Mouse (Mus musculus) heart, adult 2 months (tissue): ENCODE data around the gene Hs6st3. TPM values are rescaled to one million over a fixed set of nuclear protein-coding genes. Genes with fewer than 3 reads are reported as not detected.
"Not testable (repeated sequence)": the region's sequence is repeated elsewhere in the genome, so short reads cannot be mapped to it uniquely, and the experiment has no call there.

ENCODE experiments used
- DNase-seq, 2 experiments: peaks; one replicate each; pipeline ENCODE4 v3.0.0; 2021
- H3K27ac ChIP-seq: fragments of 200-600 bp; 2 replicates; pipeline ENCODE4 v1.8.1; 2022
- H3K27me3 ChIP-seq: fragments of 200-500 bp; 2 replicates; pipeline ENCODE4 v1.6.1; 2012; ENCODE audit warnings: mild to moderate bottlenecking, low read length, inconsistent platforms, mixed read lengths; ENCODE audit not compliant: control insufficient read depth, insufficient read depth
- H3K36me3 ChIP-seq: fragments of 200-500 bp; 2 replicates; pipeline ENCODE4 v1.6.1; 2012; ENCODE audit warnings: low read length, inconsistent platforms; ENCODE audit not compliant: control insufficient read depth, insufficient read depth
- H3K4me1 ChIP-seq: fragments of 200-500 bp; 2 replicates; pipeline ENCODE4 v1.6.1; 2011; ENCODE audit warnings: low read length; ENCODE audit not compliant: control insufficient read depth, insufficient read depth
- H3K4me3 ChIP-seq: fragments of 200-600 bp; 2 replicates; pipeline ENCODE4 v1.8.1; 2022
- H3K79me2 ChIP-seq: fragments of 200-500 bp; replicated peaks from 2 replicates; pipeline ENCODE4 v1.6.1; 2012; ENCODE audit warnings: mild to moderate bottlenecking, inconsistent platforms, low read length, moderate library complexity, mixed read lengths; ENCODE audit not compliant: control insufficient read depth, insufficient read depth
- H3K9ac ChIP-seq: fragments of 200-500 bp; 2 replicates; pipeline ENCODE4 v1.6.1; 2012; ENCODE audit warnings: low read depth, mild to moderate bottlenecking, control low read depth, inconsistent platforms, low read length, mixed read lengths
- CTCF ChIP-seq: fragments of 200-600 bp; IDR thresholded peaks from 2 replicates; pipeline ENCODE4 v1.8.1; 2022; ENCODE audit warnings: antibody characterized with exemption, mild to moderate bottlenecking, moderate library complexity
- EP300 ChIP-seq: fragments of 200-500 bp; IDR thresholded peaks from 2 replicates; pipeline ENCODE4 v1.6.1; 2011; ENCODE audit warnings: low read depth, low read length, control low read depth; ENCODE audit not compliant: insufficient read depth
- POLR2A ChIP-seq: fragments of 200-500 bp; IDR thresholded peaks from 2 replicates; pipeline ENCODE4 v1.6.1; 2011; ENCODE audit warnings: mild to moderate bottlenecking, low read depth, low read length, control low read depth; ENCODE audit not compliant: insufficient read depth
- WGBS: fragments of 180-500 bp; shearing (Covaris S2); methylation state at CpG from one replicate; pipeline ENCODE4 v1.1.7; 2018; 5-methylcytosine and 5-hydroxymethylcytosine counted together
- intact Hi-C: fragments of 180-260 bp; cut with DNase I; formaldehyde crosslinking; loops from one replicate; pipeline ENCODE4 v1.15.1; 2025
- polyA plus RNA-seq: library from polyadenylated mRNA; depleted of rRNA; stranded (reverse); fragments of >200 nt; gene quantifications from 2 replicates; pipeline ENCODE4 v1.2.3, GENCODE M21; 2012
- total RNA-seq, 2 experiments: library from RNA; stranded (reverse); gene quantifications; 2 replicates each; pipeline ENCODE4 v1.2.3; 2021

Gene Hs6st3
- total and polyA plus RNA-seq, 3 experiments = not detected

- Histone ChIP-seq H3K27ac (no peak overlapping the region), H3K79me2 (no peaks in the 10 kb centered on the region), H3K4me1 (no peaks in the 10 kb centered on the region), H3K9ac (no peak overlapping the region), H3K27me3 (no peaks in the 10 kb centered on the region), H3K4me3 (no peak overlapping the region), H3K36me3 (no peaks in the 10 kb centered on the region)
- DNase-seq = no peak
- WGBS = 81% methylated on average over 13 of the region's 13 CpGs
- no peak for TF ChIP-seq EP300
- no peak for TF ChIP-seq POLR2A
- TF ChIP-seq CTCF = no peak
- intact Hi-C loops = no loop called here
These were observed 394.9 kb downstream of the Hs6st3 start for GRCm38 (mm10) chr14:119532889-119533546.

- H3K4me1 ChIP-seq = no peaks in the 10 kb centered on the region; the same call in 1 of the 2 replicates
- H3K79me2 ChIP-seq = no peaks in the 10 kb centered on the region
- TF ChIP-seq EP300 (no peak), CTCF (no peak), POLR2A (no peak)
- WGBS = 58% methylated on average over 5 of the region's 5 CpGs
- intact Hi-C loops = no loop called here
- no peak for DNase-seq
- no peak overlapping the region for H3K9ac ChIP-seq
- H3K36me3 ChIP-seq = no peaks in the 10 kb centered on the region
- H3K4me3 ChIP-seq = no peak overlapping the region
- H3K27me3 ChIP-seq = no peaks in the 10 kb centered on the region
- no peak overlapping the region for H3K27ac ChIP-seq
These were observed 402.4 kb downstream of the Hs6st3 start for GRCm38 (mm10) chr14:119540505-119540904.

GRCm38 (mm10) chr14:119544596-119544995 is 406.5 kb downstream of the Hs6st3 start:
- no peaks in the 10 kb centered on the region for H3K79me2 ChIP-seq
- intact Hi-C loops = no loop called here

GRCm38 (mm10) chr14:119558356-119558755 is 420.2 kb downstream of the Hs6st3 start:
- intact Hi-C loops = no loop called here
- Histone ChIP-seq H3K36me3 (no peaks in the 10 kb centered on the region), H3K4me1 (no peaks in the 10 kb centered on the region), H3K9ac (no peak overlapping the region), H3K27ac (no peak overlapping the region), H3K79me2 (no peaks in the 10 kb centered on the region), H3K4me3 (no peak overlapping the region), H3K27me3 (no peaks in the 10 kb centered on the region)
- TF ChIP-seq EP300 = no peak
- no peak for TF ChIP-seq CTCF
- no peak for TF ChIP-seq POLR2A
- 84% methylated on average over 4 of the region's 4 CpGs for WGBS
- DNase-seq = no peak

More at GRCm38 (mm10) chr14:119544596-119544995, 406.5 kb downstream of the Hs6st3 start:
- Histone ChIP-seq H3K4me1 (no peaks in the 10 kb centered on the region; the same call in 1 of the 2 replicates), H3K27ac (no peak overlapping the region), H3K9ac (no peak overlapping the region), H3K4me3 (no peak overlapping the region), H3K36me3 (no peaks in the 10 kb centered on the region), H3K27me3 (no peaks in the 10 kb centered on the region)
- 43% methylated on average over 3 of the region's 3 CpGs for WGBS
- DNase-seq = peak; percentile 13 to 20
- no peak for TF ChIP-seq CTCF
- no peak for TF ChIP-seq EP300
- no peak for TF ChIP-seq POLR2A

GRCm38 (mm10) chr14:119582039-119582508 is 443.9 kb downstream of the Hs6st3 start:
- DNase-seq = no peak
- Histone ChIP-seq H3K36me3 (no peaks in the 10 kb centered on the region), H3K9ac (no peak overlapping the region), H3K79me2 (no peaks in the 10 kb centered on the region), H3K4me1 (no peaks in the 10 kb centered on the region), H3K4me3 (no peak overlapping the region), H3K27me3 (no peaks in the 10 kb centered on the region), H3K27ac (no peak overlapping the region)
- TF ChIP-seq EP300 = no peak
- TF ChIP-seq POLR2A = no peak
- TF ChIP-seq CTCF = no peak
- 36% methylated on average over 10 of the region's 10 CpGs for WGBS
- intact Hi-C loops = no loop called here

- no peak for TF ChIP-seq CTCF
- no peak for TF ChIP-seq POLR2A
- no peak for TF ChIP-seq EP300
- Histone ChIP-seq H3K36me3 (no peaks in the 10 kb centered on the region), H3K79me2 (no peaks in the 10 kb centered on the region), H3K4me3 (no peak overlapping the region), H3K9ac (no peak overlapping the region), H3K27ac (no peak overlapping the region), H3K27me3 (no peaks in the 10 kb centered on the region), H3K4me1 (no peaks in the 10 kb centered on the region)
- 62% methylated on average over 4 of the region's 4 CpGs for WGBS
- DNase-seq = no peak
- intact Hi-C loops = no loop called here
These were observed 446.9 kb downstream of the Hs6st3 start for GRCm38 (mm10) chr14:119585069-119585468.

GRCm38 (mm10) chr14:119587365-119587764 is 449.2 kb downstream of the Hs6st3 start:
- H3K27ac ChIP-seq, H3K27me3 ChIP-seq, H3K4me1 ChIP-seq, H3K79me2 ChIP-seq, H3K4me3 ChIP-seq, H3K9ac ChIP-seq, intact Hi-C loops, DNase-seq, H3K36me3 ChIP-seq: not testable (repeated sequence)
- 88% methylated on average over 1 of the region's 1 CpGs for WGBS
